ENCODE assay signal across 7 mouse cellular contexts in the genomic region with DNA sequence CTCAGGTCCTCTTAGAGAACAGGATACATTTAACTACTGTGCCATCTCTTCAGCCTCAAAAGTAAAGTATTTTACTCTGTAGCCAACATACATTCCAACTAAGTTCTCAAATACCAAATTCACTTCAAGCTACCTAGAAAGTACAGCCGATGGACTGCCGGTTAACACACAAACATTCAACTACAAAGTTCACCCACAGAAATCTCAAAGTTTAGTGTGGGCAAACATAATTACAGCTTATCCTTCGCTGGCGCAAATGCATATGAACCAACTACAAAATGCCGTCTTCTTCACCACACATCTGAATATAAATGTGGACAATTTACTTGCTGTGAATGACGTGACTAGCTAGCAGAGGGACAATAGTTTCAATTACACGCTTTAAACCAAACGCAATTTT. TPM values are rescaled to one million over a fixed set of nuclear protein-coding genes. Genes with fewer than 3 reads are reported as not detected.
DNase-seq lines count a peak whose midpoint lies in the region; ATAC-seq and TF ChIP-seq lines count a peak whose summit lies in the region.

No protein-coding gene starts in this region.

- peak overlapping the region; percentile 94 for H3K9ac ChIP-seq in lung, postnatal 0 days (replicated peaks; ENCODE audit: low read depth)
- peak overlapping the region; percentile 92; the same call in 1 of the 2 replicates for H3K9ac ChIP-seq in forebrain, embryonic 11.5 days (ENCODE audit: low read length)
- H3K9ac ChIP-seq in limb, embryonic 12.5 days (replicated peaks), result peak overlapping the region; percentile 96
- peak overlapping the region; percentile 94; the same call in 1 of the 2 replicates for H3K9ac ChIP-seq in stomach, embryonic 14.5 days (replicated peaks; ENCODE audit: low read depth, low read length)

- H3K4me3 ChIP-seq in lung, postnatal 0 days (ENCODE audit: low read depth, low read length), result peak overlapping the region; percentile 91
- H3K4me3 ChIP-seq in forebrain, embryonic 11.5 days (ENCODE audit: low read depth, low read length), result peak overlapping the region; percentile 96
- peak overlapping the region; percentile 93 for H3K4me3 ChIP-seq in limb, embryonic 12.5 days (replicated peaks)
- peak overlapping the region; percentile 92 for H3K4me3 ChIP-seq in stomach, embryonic 14.5 days (ENCODE audit: low read depth, low read length)

- no peaks in the 10 kb centered on the region for H3K9me3 ChIP-seq in lung, postnatal 0 days (ENCODE audit: low read length)
- H3K9me3 ChIP-seq in forebrain, embryonic 11.5 days (ENCODE audit: control insufficient read depth, low read length), result no peaks in the 10 kb centered on the region
- no peaks in the 10 kb centered on the region for H3K9me3 ChIP-seq in limb, embryonic 12.5 days
- H3K9me3 ChIP-seq in stomach, embryonic 14.5 days (ENCODE audit: control insufficient read depth, low read depth, low read length), result no peaks in the 10 kb centered on the region

- 8% methylated on average over 8 of the region's 8 CpGs for WGBS in lung, postnatal 0 days
- 33% methylated on average over 8 of the region's 8 CpGs for WGBS in forebrain, embryonic 11.5 days
- WGBS in limb, embryonic 12.5 days, result 32% methylated on average over 8 of the region's 8 CpGs
- 22% methylated on average over 8 of the region's 8 CpGs for WGBS in stomach, embryonic 14.5 days

- no peak for TF ChIP-seq EP300 in lung, postnatal 0 days (IDR thresholded peaks at IDR 0.05)

- no peak for ATAC-seq in lung, postnatal 0 days
- no peak for ATAC-seq in forebrain, embryonic 11.5 days (replicated peaks; ENCODE audit: low FRiP score)
- ATAC-seq in limb, embryonic 12.5 days (ENCODE audit: insufficient number of reproducible peaks, insufficient read depth, low FRiP score, low TSS enrichment, low read depth), result no peak
- ATAC-seq in stomach, embryonic 14.5 days (ENCODE audit: insufficient number of reproducible peaks, insufficient read depth, low FRiP score, low read depth), result no peak

- no peak for TF ChIP-seq CTCF in lung, postnatal 0 days (IDR thresholded peaks at IDR 0.05)

- peak overlapping the region; percentile 97; the same call in 1 of the 2 replicates for H3K27ac ChIP-seq in lung, postnatal 0 days (ENCODE audit: low read length)
- H3K27ac ChIP-seq in forebrain, embryonic 11.5 days (ENCODE audit: low read depth, low read length), result no peak overlapping the region
- no peak overlapping the region for H3K27ac ChIP-seq in limb, embryonic 12.5 days
- no peak overlapping the region for H3K27ac ChIP-seq in stomach, embryonic 14.5 days (ENCODE audit: low read length)

- no peak for DNase-seq in lung, postnatal 0 days (ENCODE audit: low spot score)
- no peak for DNase-seq in lung, postnatal 36 days
- no peak for DNase-seq in forebrain, embryonic 11.5 days (ENCODE audit: low spot score)
- DNase-seq in gastrocnemius, adult 8-10 months (ENCODE audit: low spot score in 2 of 2), result no peak
- DNase-seq in cerebellum, adult 9-10 months, result no peak

- peak overlapping the region; percentile 71 for H3K4me2 ChIP-seq in lung, postnatal 0 days (replicated peaks; ENCODE audit: low read depth, low read length)
- peak overlapping the region; percentile 81 for H3K4me2 ChIP-seq in forebrain, embryonic 11.5 days (ENCODE audit: low read depth, low read length, severe bottlenecking)
- peak overlapping the region; percentile 78 for H3K4me2 ChIP-seq in limb, embryonic 12.5 days
- peak overlapping the region; percentile 76 for H3K4me2 ChIP-seq in stomach, embryonic 14.5 days (replicated peaks; ENCODE audit: low read depth, low read length)

- H3K27me3 ChIP-seq in lung, postnatal 0 days (replicated peaks; ENCODE audit: insufficient read depth, low read length), result no peaks in the 10 kb centered on the region
- no peaks in the 10 kb centered on the region for H3K27me3 ChIP-seq in forebrain, embryonic 11.5 days (ENCODE audit: control insufficient read depth, insufficient read depth, low read length)
- no peaks in the 10 kb centered on the region for H3K27me3 ChIP-seq in limb, embryonic 12.5 days
- no peaks in the 10 kb centered on the region for H3K27me3 ChIP-seq in stomach, embryonic 14.5 days (ENCODE audit: control insufficient read depth, insufficient read depth, low read length)

- H3K4me1 ChIP-seq in lung, postnatal 0 days (ENCODE audit: insufficient read depth, low read depth, low read length), result peaks cover 10% of the 10 kb centered on the region; the same call in 1 of the 2 replicates
- peaks cover 6% of the 10 kb centered on the region for H3K4me1 ChIP-seq in forebrain, embryonic 11.5 days (replicated peaks; ENCODE audit: control insufficient read depth, insufficient read depth, low read length)
- peaks cover 27% of the 10 kb centered on the region for H3K4me1 ChIP-seq in limb, embryonic 12.5 days (replicated peaks)
- H3K4me1 ChIP-seq in stomach, embryonic 14.5 days (ENCODE audit: control insufficient read depth, insufficient read depth, low read length), result peaks cover 18% of the 10 kb centered on the region; the same call in 1 of the 2 replicates

- H3K36me3 ChIP-seq in lung, postnatal 0 days (ENCODE audit: insufficient read depth, low read length), result no peaks in the 10 kb centered on the region
- H3K36me3 ChIP-seq in forebrain, embryonic 11.5 days (ENCODE audit: control insufficient read depth, insufficient read depth, low read length), result no peaks in the 10 kb centered on the region
- H3K36me3 ChIP-seq in limb, embryonic 12.5 days, result no peaks in the 10 kb centered on the region
- no peaks in the 10 kb centered on the region for H3K36me3 ChIP-seq in stomach, embryonic 14.5 days (ENCODE audit: control insufficient read depth, insufficient read depth, low read length)

RNA-seq across cellular contexts. Expression of gene Smurf2, which starts 1.6 kb away (rescaled TPM):
- polyA plus RNA-seq in lung, postnatal 0 days (2015; fragmentation: Nextera tagmentation; extraction: Ambion mirVana), result 20.0 and 22.3 TPM in 2 replicates
- polyA plus RNA-seq in forebrain, embryonic 11.5 days (2014; fragmentation: Nextera tagmentation; extraction: Ambion mirVana), result 18.9 and 20.1 TPM in 2 replicates
- 16.1 and 16.9 TPM in 2 replicates for polyA plus RNA-seq in limb, embryonic 12.5 days (2016; fragmentation: Nextera tagmentation; extraction: Ambion mirVana)
- 23.0 and 23.5 TPM in 2 replicates for polyA plus RNA-seq in stomach, embryonic 14.5 days (2014; fragmentation: Nextera tagmentation; extraction: Ambion mirVana)
- total RNA-seq in gastrocnemius, adult 8-10 months (2022), result 10 to 100 TPM; 25.3 to 32.9 (median 28.0) TPM
